Mouse (Mus musculus) heart, embryonic 11.5 days (tissue): ENCODE results near the gene Amh. TPM values are rescaled to one million over a fixed set of nuclear protein-coding genes. Genes with fewer than 3 reads are reported as not detected.

ENCODE experiments used
- ATAC-seq: fragments of 200-750 bp; cut with Nextera tagmentation; replicated peaks from 2 replicates; pipeline ENCODE4 v1.8.0; 2017; ENCODE audit warnings: moderate library complexity; ENCODE audit not compliant: insufficient number of reproducible peaks, low FRiP score, low TSS enrichment
- H3K27ac ChIP-seq: fragments of 300-500 bp; sonication (generic); 2 replicates; pipeline ENCODE4 v1.5.1; 2014; ENCODE audit warnings: mild to moderate bottlenecking, low read depth, low read length
- H3K27me3 ChIP-seq: fragments of 300-500 bp; sonication (generic); 2 replicates; pipeline ENCODE4 v1.6.1; 2014; ENCODE audit warnings: mild to moderate bottlenecking, low read length, mixed read lengths; ENCODE audit not compliant: control insufficient read depth, insufficient read depth
- H3K36me3 ChIP-seq: fragments of 300-500 bp; sonication (generic); 2 replicates; pipeline ENCODE4 v1.6.1; 2014; ENCODE audit warnings: mild to moderate bottlenecking, low read length, moderate library complexity, mixed read lengths; ENCODE audit not compliant: control insufficient read depth, insufficient read depth
- H3K4me1 ChIP-seq: fragments of 300-500 bp; sonication (generic); 2 replicates; pipeline ENCODE4 v1.6.1; 2014; ENCODE audit warnings: low read length; ENCODE audit not compliant: control insufficient read depth, insufficient read depth
- H3K4me2 ChIP-seq: fragments of 300-500 bp; sonication (generic); 2 replicates; pipeline ENCODE4 v1.6.1; 2014; ENCODE audit warnings: mild to moderate bottlenecking, moderate library complexity
- H3K4me3 ChIP-seq: fragments of 300-500 bp; sonication (generic); 2 replicates; pipeline ENCODE4 v1.5.1; 2014; ENCODE audit warnings: low read depth, low read length
- H3K9ac ChIP-seq: fragments of 300-500 bp; sonication (generic); 2 replicates; pipeline ENCODE4 v1.6.1; 2014; ENCODE audit warnings: mild to moderate bottlenecking, low read depth, low read length, moderate library complexity
- H3K9me3 ChIP-seq: fragments of 300-500 bp; sonication (generic); replicated peaks from 2 replicates; pipeline ENCODE4 v1.6.1; 2016; ENCODE audit warnings: low read length; ENCODE audit not compliant: control insufficient read depth
- WGBS: fragments of 180-500 bp; shearing (Covaris S2); extraction: QIAGEN DNeasy Blood & Tissue Kit; methylation state at CpG from one replicate; pipeline ENCODE4 v1.1.7; 2014; ENCODE audit not compliant: insufficient replicate concordance; 5-methylcytosine and 5-hydroxymethylcytosine counted together
- polyA plus RNA-seq: library from polyadenylated mRNA; unstranded; fragments of >200 nt; fragmentation: Nextera tagmentation; extraction: Ambion mirVana; gene quantifications from 2 replicates; pipeline ENCODE4 v1.2.1, GENCODE M21; 2014

The Amh gene
- polyA plus RNA-seq: 0.11 TPM in 1 of 2 replicates, not detected in the other

DNA sequence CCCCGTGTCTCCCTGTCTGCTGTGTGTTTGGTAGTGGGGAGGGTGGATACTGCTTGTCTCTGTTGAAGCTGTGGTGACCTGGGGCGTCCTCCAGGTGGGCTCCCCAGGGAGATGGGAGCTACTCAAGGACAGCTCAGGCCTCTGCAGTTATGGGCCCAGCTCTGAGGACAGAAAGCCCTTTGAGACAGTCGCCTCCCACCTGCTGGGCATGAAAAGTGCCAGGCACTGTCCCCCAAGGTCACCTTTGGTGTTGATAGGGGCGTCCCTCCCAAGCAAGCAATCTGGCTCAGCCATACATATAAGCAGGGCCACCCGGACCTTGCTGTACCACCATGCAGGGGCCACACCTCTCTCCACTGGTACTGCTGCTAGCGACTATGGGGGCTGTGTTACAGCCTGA is at the start of gene Amh:
Amh (plus strand) TSS at position 328 of the 400 bp plus-strand sequence.
- Histone ChIP-seq H3K4me2 (no peak within 1 kb of the TSS), H3K4me3 (no peak within 1 kb of the TSS), H3K4me1 (peaks cover 48% of the 10 kb centered on the region), H3K27ac (no peak within 1 kb of the TSS), H3K9me3 (no peaks in the 10 kb centered on the region), H3K9ac (peak within 1 kb of the TSS; percentile 4; the same call in 1 of the 2 replicates), H3K36me3 (peaks cover 21% of the 10 kb centered on the region), H3K27me3 (peaks cover 11% of the 10 kb centered on the region)
- no peak for ATAC-seq
- WGBS: 61% methylated on average over 6 of the region's 6 CpGs

GRCm38 (mm10) chr10:80755291-80756015 is 49.6 kb upstream of the Amh start:
- Histone ChIP-seq H3K9ac (peak overlapping the region; percentile 99), H3K4me2 (peak overlapping the region; percentile 79), H3K27ac (peak overlapping the region; percentile 82), H3K4me1 (peaks cover 50% of the 10 kb centered on the region), H3K27me3 (no peaks in the 10 kb centered on the region), H3K4me3 (peak overlapping the region; percentile 93), H3K9me3 (no peaks in the 10 kb centered on the region), H3K36me3 (no peaks in the 10 kb centered on the region)
- no peak for ATAC-seq
- WGBS: under 1% methylated on average over 72 of the region's 75 CpGs

DNA sequence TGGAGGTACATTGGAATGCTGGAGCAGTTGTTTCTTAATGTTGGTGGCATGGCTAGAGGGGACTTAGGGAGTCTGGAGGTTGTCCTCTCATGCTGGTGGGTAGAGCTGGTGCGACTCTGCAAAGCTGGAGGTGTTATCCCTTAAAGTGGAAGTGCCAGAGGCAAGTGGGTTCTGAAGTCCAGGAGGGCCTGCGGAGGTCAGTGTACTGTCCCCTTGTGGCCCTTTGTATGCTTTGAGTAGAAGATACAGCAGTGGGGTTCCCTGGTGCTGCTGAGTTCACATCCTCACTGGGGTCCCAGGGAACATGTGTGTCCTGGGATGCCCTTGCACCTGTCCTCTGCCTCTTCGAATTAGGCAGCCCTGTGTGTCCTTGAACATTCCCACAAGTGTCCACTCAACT is 48.9 kb upstream of the Amh start:
- Histone ChIP-seq H3K27ac (no peak overlapping the region), H3K9me3 (no peaks in the 10 kb centered on the region), H3K36me3 (no peaks in the 10 kb centered on the region), H3K4me3 (peak overlapping the region; percentile 93), H3K27me3 (no peaks in the 10 kb centered on the region), H3K4me2 (peak overlapping the region; percentile 79), H3K9ac (peak overlapping the region; percentile 99), H3K4me1 (peaks cover 54% of the 10 kb centered on the region)
- WGBS: 22% methylated on average over 3 of the region's 3 CpGs
- no peak for ATAC-seq

DNA sequence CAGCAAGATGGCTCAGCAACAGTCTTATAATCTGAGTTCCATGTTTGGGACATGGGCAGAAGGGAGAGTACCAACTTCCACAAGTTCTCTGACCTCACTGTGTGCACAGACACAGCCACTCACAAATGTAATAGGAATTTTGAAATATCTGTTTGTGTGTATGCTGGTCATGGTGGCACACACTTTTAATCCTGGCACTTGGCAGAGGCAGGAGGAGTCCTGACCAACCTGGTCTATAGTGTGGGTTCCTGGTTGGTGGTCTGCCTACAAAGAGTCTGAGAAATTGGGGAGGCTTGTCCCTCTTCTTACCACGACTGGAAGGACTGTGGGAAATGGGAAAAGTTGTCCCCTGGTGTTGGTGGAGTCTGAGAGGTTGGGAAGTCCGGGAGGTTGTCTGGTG is 48.5 kb upstream of the Amh start:
- H3K4me1 ChIP-seq: peaks cover 58% of the 10 kb centered on the region
- no peaks in the 10 kb centered on the region for H3K27me3 ChIP-seq
- no peak overlapping the region for H3K27ac ChIP-seq
- peak overlapping the region; percentile 79 for H3K4me2 ChIP-seq
- H3K9me3 ChIP-seq: no peaks in the 10 kb centered on the region
- peak overlapping the region; percentile 99 for H3K9ac ChIP-seq
- ATAC-seq: no peak
- no peaks in the 10 kb centered on the region for H3K36me3 ChIP-seq
- peak overlapping the region; percentile 93 for H3K4me3 ChIP-seq
- WGBS: 45% methylated on average over 2 of the region's 2 CpGs

DNA sequence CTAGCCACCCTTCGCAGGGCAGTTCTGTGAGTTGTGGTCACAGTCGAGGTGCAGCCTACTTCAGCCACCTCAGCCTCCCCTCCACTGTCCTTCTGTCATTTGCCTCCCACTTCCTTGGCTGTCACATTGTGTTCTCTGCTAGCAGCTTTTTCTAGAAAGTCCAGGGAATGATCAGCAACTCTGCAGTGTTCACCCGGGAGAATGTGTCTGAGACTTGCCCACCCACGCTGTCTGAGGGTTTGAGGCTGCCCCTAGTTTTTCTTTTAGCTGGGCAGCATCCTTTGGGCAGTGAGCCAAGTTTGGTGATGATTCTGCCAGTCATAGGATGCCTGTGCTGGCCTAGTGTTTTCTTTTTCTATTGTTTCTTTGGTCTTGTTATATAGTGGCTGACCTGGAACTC is 48.1 kb upstream of the Amh start:
- H3K27ac ChIP-seq: no peak overlapping the region
- peak overlapping the region; percentile 46; the same call in 1 of the 2 replicates for H3K9ac ChIP-seq
- H3K4me3 ChIP-seq: peak overlapping the region; percentile 93
- no peak for ATAC-seq
- H3K4me2 ChIP-seq: peak overlapping the region; percentile 79
- H3K4me1 ChIP-seq: peaks cover 58% of the 10 kb centered on the region
- H3K9me3 ChIP-seq: no peaks in the 10 kb centered on the region
- H3K36me3 ChIP-seq: no peaks in the 10 kb centered on the region
- no peaks in the 10 kb centered on the region for H3K27me3 ChIP-seq
- WGBS: 68% methylated on average over 4 of the region's 4 CpGs

DNA sequence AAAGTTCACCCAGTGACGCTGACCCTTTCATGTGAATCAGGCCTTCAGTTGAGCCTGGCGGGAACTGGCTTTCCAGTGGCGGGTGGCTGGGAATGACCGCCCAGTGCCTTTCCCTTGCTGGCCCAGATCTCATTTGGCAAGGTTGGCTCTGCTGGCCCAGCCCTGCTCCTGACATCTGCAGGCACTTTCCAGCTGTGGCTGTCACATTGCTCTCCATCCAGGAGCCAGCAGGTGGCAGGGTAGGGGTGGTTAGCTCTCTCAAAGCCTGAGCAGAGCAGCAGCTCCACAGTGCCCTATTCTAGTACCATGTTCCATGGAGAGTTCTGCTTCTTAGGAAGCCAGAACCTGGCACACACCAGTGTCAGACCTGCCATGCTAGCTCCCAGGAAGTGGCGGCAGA is 47.3 kb upstream of the Amh start:
- H3K27me3 ChIP-seq: no peaks in the 10 kb centered on the region
- peaks cover 51% of the 10 kb centered on the region for H3K4me1 ChIP-seq
- H3K4me3 ChIP-seq: 0 out of 2 replicates have a peak overlapping the region, but pooled peaks have one; percentile 3
- H3K27ac ChIP-seq: no peak overlapping the region
- no peak for ATAC-seq
- no peaks in the 10 kb centered on the region for H3K9me3 ChIP-seq
- peak overlapping the region; percentile 79 for H3K4me2 ChIP-seq
- H3K9ac ChIP-seq: peak overlapping the region; percentile 40; the same call in 1 of the 2 replicates
- no peaks in the 10 kb centered on the region; the same call in 1 of the 2 replicates for H3K36me3 ChIP-seq
- WGBS: 29% methylated on average over 5 of the region's 5 CpGs

DNA sequence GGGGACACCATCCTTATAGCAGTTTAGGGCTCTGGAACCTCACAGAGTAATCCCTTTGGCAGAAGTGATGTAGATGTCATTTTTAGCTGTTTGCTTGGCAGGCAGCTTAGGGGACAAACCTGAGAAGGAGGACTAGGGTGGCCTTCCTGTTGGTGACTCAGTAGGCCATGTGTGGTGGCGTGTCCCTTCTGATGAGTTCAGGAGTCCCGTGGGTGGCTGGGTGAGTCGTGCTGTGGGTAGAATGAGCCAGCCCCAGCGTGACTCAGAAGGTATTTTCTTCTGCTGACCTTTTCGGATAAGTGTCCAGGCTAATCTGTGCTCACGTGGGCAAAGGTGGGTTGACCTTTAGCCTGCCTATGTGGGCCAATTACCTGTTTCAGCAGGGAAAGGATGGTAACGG is 46.4 kb upstream of the Amh start:
- no peak for ATAC-seq

GRCm38 (mm10) chr10:80760596-80761524 is 44.2 kb upstream of the Amh start:
- Histone ChIP-seq H3K27ac (no peak overlapping the region), H3K4me2 (no peak overlapping the region; the same call in 1 of the 2 replicates)

More for the DNA sequence above, 46.4 kb upstream of the Amh start:
- Histone ChIP-seq H3K27me3 (no peaks in the 10 kb centered on the region), H3K9me3 (no peaks in the 10 kb centered on the region), H3K27ac (no peak overlapping the region; the same call in 1 of the 2 replicates), H3K9ac (no peak overlapping the region), H3K4me1 (peaks cover 51% of the 10 kb centered on the region), H3K4me3 (no peak overlapping the region), H3K4me2 (no peak overlapping the region), H3K36me3 (no peaks in the 10 kb centered on the region; the same call in 1 of the 2 replicates)
- 72% methylated on average over 7 of the region's 7 CpGs for WGBS

More at GRCm38 (mm10) chr10:80760596-80761524, 44.2 kb upstream of the Amh start:
- no peak for ATAC-seq
- Histone ChIP-seq H3K9ac (peak overlapping the region; percentile 43; the same call in 1 of the 2 replicates), H3K9me3 (no peaks in the 10 kb centered on the region), H3K4me1 (peaks cover 51% of the 10 kb centered on the region), H3K4me3 (no peak overlapping the region), H3K36me3 (no peaks in the 10 kb centered on the region; the same call in 1 of the 2 replicates), H3K27me3 (no peaks in the 10 kb centered on the region)
- WGBS: 79% methylated on average over 4 of the region's 4 CpGs
